Mouse (Mus musculus) limb, embryonic 11.5 days (tissue): ENCODE results near the gene Lgr5. TPM values are rescaled to one million over a fixed set of nuclear protein-coding genes. Genes with fewer than 3 reads are reported as not detected.

Source experiments
- ATAC-seq: fragments of 200-750 bp; cut with Nextera tagmentation; 2 replicates; pipeline ENCODE4 v1.8.0; 2017; ENCODE audit warnings: low read depth; ENCODE audit not compliant: insufficient number of reproducible peaks, low FRiP score, low TSS enrichment
- DNase-seq: peaks from one replicate; pipeline ENCODE4 v3.0.0-alpha.2; 2015; ENCODE audit warnings: low spot score
- H3K27ac ChIP-seq: fragments of 300-500 bp; sonication (generic); replicated peaks from 2 replicates; pipeline ENCODE4 v1.5.1; 2014; ENCODE audit warnings: low read depth, mild to moderate bottlenecking, low read length
- H3K27me3 ChIP-seq: fragments of 300-500 bp; sonication (generic); 2 replicates; pipeline ENCODE4 v1.6.1; 2014; ENCODE audit warnings: mild to moderate bottlenecking, low read length, mixed read lengths; ENCODE audit not compliant: control insufficient read depth, insufficient read depth
- H3K36me3 ChIP-seq: fragments of 300-500 bp; sonication (generic); 2 replicates; pipeline ENCODE4 v1.6.1; 2014; ENCODE audit warnings: mild to moderate bottlenecking, low read length, moderate library complexity, mixed read lengths; ENCODE audit not compliant: control insufficient read depth, insufficient read depth
- H3K4me1 ChIP-seq: fragments of 300-500 bp; sonication (generic); 2 replicates; pipeline ENCODE4 v1.6.1; 2014; ENCODE audit warnings: low read length, mixed read lengths; ENCODE audit not compliant: control insufficient read depth, insufficient read depth
- H3K4me2 ChIP-seq: fragments of 300-500 bp; sonication (generic); 2 replicates; pipeline ENCODE4 v1.6.1; 2014; ENCODE audit warnings: low read depth, mild to moderate bottlenecking, moderate library complexity; ENCODE audit not compliant: severe bottlenecking
- H3K4me3 ChIP-seq: fragments of 300-500 bp; sonication (generic); 2 replicates; pipeline ENCODE4 v1.5.1; 2014; ENCODE audit warnings: low read depth, low read length
- H3K9ac ChIP-seq: fragments of 300-500 bp; sonication (generic); 2 replicates; pipeline ENCODE4 v1.6.1; 2014; ENCODE audit warnings: mild to moderate bottlenecking, low read length
- H3K9me3 ChIP-seq: fragments of 300-500 bp; sonication (generic); 2 replicates; pipeline ENCODE4 v1.6.1; 2016; ENCODE audit warnings: low read length; ENCODE audit not compliant: control insufficient read depth
- WGBS: fragments of 180-500 bp; shearing (Covaris S2); extraction: QIAGEN DNeasy Blood & Tissue Kit; methylation state at CpG from one replicate; pipeline ENCODE4 v1.1.7; 2014; 5-methylcytosine and 5-hydroxymethylcytosine counted together
- polyA plus RNA-seq: library from polyadenylated mRNA; unstranded; fragments of >200 nt; fragmentation: Nextera tagmentation; extraction: Ambion mirVana; gene quantifications from 2 replicates; pipeline ENCODE4 v1.2.1, GENCODE M21; 2014

Lgr5 gene
- polyA plus RNA-seq, 1 experiment from 2014 or later, result 4.3 TPM

DNA sequence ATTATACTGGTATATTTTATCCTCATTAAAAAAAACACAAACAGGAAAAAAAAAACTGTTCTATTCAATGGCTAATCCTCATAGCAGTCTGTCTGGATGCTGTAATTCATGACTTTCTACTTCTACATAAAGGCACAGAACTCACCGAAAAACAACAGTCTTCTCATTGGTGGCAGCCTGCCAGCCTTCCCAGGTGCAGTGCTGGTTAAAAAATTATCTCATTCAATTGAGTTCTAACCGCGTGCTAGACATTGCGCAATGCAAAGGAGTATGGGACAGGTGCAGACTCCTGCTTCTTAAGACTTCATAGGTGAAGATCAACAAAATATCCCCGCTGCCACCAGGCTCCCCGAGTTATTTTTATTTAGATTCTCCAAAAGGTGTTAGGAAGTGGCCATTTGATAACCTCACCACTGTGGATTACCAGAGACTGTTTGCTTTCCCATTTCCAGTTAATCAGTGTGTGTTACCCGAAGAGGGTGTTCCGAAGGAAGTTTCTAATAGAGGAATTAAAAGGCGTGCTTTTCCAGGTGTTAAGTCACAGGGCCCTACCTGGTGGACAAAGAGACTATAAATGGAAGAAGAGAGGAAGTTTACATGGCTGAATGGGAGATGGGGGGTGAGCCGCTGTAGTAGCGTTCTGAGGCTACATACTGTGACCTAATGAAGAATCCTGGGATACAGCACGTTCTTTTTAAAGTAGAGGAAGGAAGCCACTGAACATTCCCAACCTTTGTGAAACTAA lies 26.3 kb downstream of the Lgr5 start:
- ATAC-seq, result no peak
- no peak overlapping the region for H3K4me3 ChIP-seq
- no peaks in the 10 kb centered on the region for H3K27me3 ChIP-seq
- H3K36me3 ChIP-seq, result no peaks in the 10 kb centered on the region
- no peak overlapping the region for H3K9ac ChIP-seq
- WGBS, result 81% methylated on average over 12 of the region's 12 CpGs
- 0 out of 2 replicates have a peak, but pooled peaks cover 3% of the 10 kb centered on the region for H3K4me1 ChIP-seq
- no peak overlapping the region for H3K4me2 ChIP-seq
- DNase-seq, result no peak
- H3K27ac ChIP-seq, result no peak overlapping the region
- no peaks in the 10 kb centered on the region for H3K9me3 ChIP-seq

DNA sequence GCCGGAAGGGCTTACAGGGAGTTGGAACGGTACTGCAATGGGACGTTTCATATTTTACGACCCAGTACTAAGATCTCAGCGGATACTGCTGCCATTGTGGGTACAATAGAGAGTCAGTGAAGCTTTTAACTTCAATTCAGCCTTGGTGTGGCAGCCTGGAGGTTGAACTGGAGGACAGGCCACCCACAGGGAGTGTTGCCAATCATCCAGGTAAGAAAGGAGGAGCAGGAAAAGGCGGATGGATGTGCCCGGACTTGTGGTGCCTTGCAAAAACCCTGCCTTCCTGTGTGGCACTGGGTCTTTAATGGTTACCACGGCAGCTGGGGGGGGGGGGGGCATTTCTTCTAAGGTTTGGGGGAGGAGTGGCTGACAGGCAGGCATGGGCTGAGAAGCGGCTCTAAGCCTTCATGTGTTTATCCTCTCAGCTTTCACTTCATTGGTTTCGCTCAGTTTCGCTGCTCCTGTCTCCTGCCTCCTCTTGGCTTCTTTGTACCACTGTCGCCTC lies 30.8 kb downstream of the Lgr5 start:
- no peak for ATAC-seq
- DNase-seq, result no peak
- H3K27me3 ChIP-seq, result no peaks in the 10 kb centered on the region
- no peaks in the 10 kb centered on the region for H3K36me3 ChIP-seq
- no peaks in the 10 kb centered on the region for H3K9me3 ChIP-seq
- H3K4me3 ChIP-seq, result no peak overlapping the region
- H3K4me1 ChIP-seq, result 0 out of 2 replicates have a peak, but pooled peaks cover 3% of the 10 kb centered on the region
- no peak overlapping the region for H3K4me2 ChIP-seq
- H3K9ac ChIP-seq, result no peak overlapping the region
- H3K27ac ChIP-seq, result no peak overlapping the region
- 38% methylated on average over 12 of the region's 12 CpGs for WGBS

DNA sequence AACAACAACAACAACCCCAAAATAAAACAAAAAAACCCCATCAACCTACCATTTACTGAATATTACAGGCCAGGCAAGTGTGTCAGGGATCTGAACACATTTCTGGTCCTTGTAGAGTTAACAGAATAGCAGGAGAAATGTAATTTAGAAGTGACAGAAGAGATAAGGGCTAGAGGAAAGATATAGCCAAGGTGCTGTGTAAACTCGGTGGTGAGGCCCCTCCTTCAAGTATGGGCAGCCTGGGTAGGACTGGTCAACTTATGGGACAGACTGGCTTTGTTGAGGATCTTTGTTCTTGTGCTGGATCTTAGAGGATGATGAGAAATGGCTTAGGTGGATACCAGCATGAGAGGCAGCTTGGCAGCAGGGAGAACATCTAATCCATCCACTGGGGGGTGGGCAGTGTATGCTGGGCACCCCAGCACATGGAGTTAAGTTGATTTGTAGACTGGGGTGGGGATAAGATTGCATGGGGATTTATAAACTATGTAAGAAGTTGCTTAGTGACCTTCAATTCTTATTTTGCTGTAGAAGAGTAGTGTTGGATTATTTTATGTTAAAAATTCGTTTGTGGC lies 32.3 kb downstream of the Lgr5 start:
- no peaks in the 10 kb centered on the region for H3K9me3 ChIP-seq
- H3K4me1 ChIP-seq, result 0 out of 2 replicates have a peak, but pooled peaks cover 3% of the 10 kb centered on the region
- no peak overlapping the region for H3K9ac ChIP-seq
- WGBS, result 71% methylated on average over 2 of the region's 2 CpGs
- DNase-seq, result no peak
- no peak for ATAC-seq
- no peak overlapping the region for H3K4me2 ChIP-seq
- H3K36me3 ChIP-seq, result no peaks in the 10 kb centered on the region
- H3K4me3 ChIP-seq, result no peak overlapping the region
- H3K27me3 ChIP-seq, result no peaks in the 10 kb centered on the region
- no peak overlapping the region for H3K27ac ChIP-seq

DNA sequence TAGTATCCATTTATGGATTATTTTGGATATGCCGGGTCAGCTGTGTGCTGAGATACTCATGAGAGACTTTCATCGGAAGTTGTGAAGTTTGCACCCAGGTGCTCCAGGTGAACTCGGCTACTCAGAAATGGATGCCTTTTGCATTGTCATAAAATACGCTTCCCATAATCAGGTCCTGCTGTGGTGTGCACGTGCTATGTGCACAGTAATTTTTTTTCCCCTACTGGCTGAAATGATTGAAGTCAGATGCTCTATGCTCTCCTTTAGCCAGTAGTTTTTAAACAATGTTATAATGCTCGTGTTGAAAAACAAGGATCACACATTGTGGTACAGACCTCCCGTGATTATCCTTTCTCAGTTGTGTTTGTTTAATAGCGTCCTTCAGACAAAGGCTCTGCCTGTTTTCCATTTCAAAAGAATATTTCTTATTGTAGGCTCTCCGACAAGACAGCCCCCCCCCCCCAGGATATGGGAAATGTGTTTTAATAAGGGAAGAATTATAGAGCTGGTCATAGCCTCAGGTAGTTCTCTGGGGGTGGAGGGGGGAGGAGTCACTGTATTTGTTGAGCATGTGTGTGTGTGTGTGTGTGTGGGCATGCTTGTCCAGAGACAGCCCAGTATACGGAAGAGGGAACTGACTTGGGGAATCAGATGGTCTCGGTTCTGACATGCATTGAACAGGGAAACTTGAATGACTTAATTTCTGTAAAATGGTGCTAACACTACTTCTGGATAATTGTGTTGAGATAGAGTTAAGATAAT lies 34.0 kb downstream of the Lgr5 start:
- Histone ChIP-seq H3K27ac (no peak overlapping the region), H3K9me3 (no peaks in the 10 kb centered on the region), H3K4me2 (no peak overlapping the region), H3K27me3 (no peaks in the 10 kb centered on the region), H3K36me3 (no peaks in the 10 kb centered on the region), H3K4me3 (no peak overlapping the region), H3K4me1 (0 out of 2 replicates have a peak, but pooled peaks cover 3% of the 10 kb centered on the region), H3K9ac (no peak overlapping the region)
- DNase-seq (no peak), ATAC-seq (peak; percentile 35; the same call in 1 of the 2 replicates)
- WGBS, result 65% methylated on average over 11 of the region's 11 CpGs

DNA sequence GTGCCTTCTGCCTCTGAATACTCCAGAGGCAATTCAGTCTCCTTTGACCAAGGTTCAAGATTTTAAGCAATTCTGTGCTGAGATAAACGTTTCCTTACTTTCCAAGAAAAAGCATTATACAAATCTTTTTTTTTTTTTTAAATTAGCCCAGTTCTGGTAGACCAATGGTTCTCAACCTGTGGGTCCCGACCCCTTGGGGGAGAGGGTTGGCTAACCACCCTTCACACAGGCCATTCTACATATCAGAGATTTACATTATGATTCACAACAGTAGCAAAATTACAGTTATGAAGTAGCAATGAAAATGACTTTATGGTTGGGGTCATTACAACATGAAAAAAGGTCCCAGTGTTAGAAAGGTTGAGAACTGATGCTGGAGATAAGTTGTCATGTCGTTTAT lies 36.5 kb downstream of the Lgr5 start:
- H3K4me2 ChIP-seq, result no peak overlapping the region
- no peak for DNase-seq
- no peaks in the 10 kb centered on the region for H3K36me3 ChIP-seq
- H3K4me1 ChIP-seq, result no peaks in the 10 kb centered on the region
- WGBS, result 91% methylated on average over 3 of the region's 3 CpGs
- H3K9me3 ChIP-seq, result no peaks in the 10 kb centered on the region
- H3K4me3 ChIP-seq, result no peak overlapping the region
- no peak for ATAC-seq
- no peaks in the 10 kb centered on the region for H3K27me3 ChIP-seq
- H3K27ac ChIP-seq, result no peak overlapping the region
- H3K9ac ChIP-seq, result no peak overlapping the region

DNA sequence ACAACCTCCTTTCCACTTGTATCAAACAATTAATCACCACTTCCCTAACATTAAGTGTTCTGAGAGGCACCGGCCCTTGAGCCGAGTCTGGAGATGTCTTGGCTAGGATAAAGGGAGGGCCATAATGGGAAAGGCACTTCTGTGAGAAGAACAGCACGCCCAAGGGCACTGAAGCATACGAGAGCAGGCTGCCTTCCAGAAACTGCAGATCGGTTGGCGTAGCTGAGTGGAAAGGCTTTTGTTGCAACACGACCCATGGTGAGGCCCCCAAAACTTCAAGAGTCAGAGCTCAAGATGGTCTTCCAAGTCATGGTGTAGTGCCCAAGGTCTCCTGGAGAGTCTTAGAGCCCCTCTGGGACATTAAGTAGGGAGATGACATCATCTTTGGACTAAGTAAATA lies 37.3 kb downstream of the Lgr5 start:
- no peak for ATAC-seq
- no peaks in the 10 kb centered on the region for H3K27me3 ChIP-seq
- no peak overlapping the region for H3K27ac ChIP-seq
- H3K36me3 ChIP-seq, result no peaks in the 10 kb centered on the region
- WGBS, result 87% methylated on average over 7 of the region's 7 CpGs
- no peak overlapping the region for H3K9ac ChIP-seq
- DNase-seq, result no peak
- H3K4me2 ChIP-seq, result no peak overlapping the region
- H3K4me3 ChIP-seq, result no peak overlapping the region
- no peaks in the 10 kb centered on the region for H3K9me3 ChIP-seq
- H3K4me1 ChIP-seq, result no peaks in the 10 kb centered on the region

DNA sequence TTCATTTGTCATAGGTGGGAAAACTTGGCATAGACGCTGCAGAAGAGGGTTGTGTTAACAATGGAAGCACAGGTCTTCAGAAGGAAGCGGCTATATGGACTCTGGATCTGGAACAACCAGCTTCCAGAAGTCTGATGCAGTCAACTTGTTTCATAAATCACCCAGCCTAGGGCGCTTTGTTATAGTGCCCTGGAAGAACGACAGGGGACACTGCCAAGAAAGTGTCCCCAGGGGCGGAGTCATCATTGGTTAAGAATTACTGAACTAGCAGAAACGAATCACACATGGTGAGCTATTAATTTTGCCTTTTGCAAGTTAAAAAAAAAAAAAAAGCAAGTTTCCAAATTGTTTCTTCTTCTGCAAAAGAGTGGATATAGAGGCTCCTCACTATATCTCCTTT lies 44.7 kb downstream of the Lgr5 start:
- no peak for ATAC-seq
- H3K27me3 ChIP-seq, result no peaks in the 10 kb centered on the region
- no peaks in the 10 kb centered on the region for H3K36me3 ChIP-seq
- H3K4me2 ChIP-seq, result no peak overlapping the region
- WGBS, result 82% methylated on average over 6 of the region's 6 CpGs
- H3K27ac ChIP-seq, result no peak overlapping the region
- no peak overlapping the region for H3K9ac ChIP-seq
- no peak for DNase-seq
- no peaks in the 10 kb centered on the region for H3K4me1 ChIP-seq
- no peaks in the 10 kb centered on the region for H3K9me3 ChIP-seq
- H3K4me3 ChIP-seq, result no peak overlapping the region

DNA sequence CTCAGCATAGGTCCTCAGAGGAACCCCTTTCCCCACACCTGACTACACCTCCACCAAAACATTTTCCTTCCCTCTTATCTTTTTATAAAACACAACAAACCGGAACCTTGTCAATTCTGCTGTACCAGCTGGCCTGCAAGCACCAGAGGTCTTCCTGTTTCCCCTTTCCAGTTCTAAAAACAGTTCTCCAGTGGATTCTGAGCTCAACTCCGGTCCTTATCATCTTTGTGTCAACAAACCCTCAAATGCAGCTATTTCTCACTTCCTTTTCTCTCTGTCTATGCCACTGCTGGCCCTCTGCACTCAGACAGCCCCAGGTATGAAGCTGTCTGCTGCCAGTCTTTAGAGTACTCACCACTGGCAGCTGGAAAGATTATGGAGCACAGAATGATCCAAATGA lies 56.8 kb downstream of the Lgr5 start:
- Histone ChIP-seq H3K27me3 (no peaks in the 10 kb centered on the region), H3K27ac (no peak overlapping the region), H3K36me3 (no peaks in the 10 kb centered on the region), H3K4me3 (no peak overlapping the region), H3K9ac (no peak overlapping the region), H3K4me2 (no peak overlapping the region), H3K9me3 (no peaks in the 10 kb centered on the region), H3K4me1 (no peaks in the 10 kb centered on the region)
- ATAC-seq (no peak), DNase-seq (no peak)
- 83% methylated on average over 2 of the region's 2 CpGs for WGBS
